Mouse (Mus musculus) CD4-positive, CD25-positive, alpha-beta regulatory T cell, adult 4 months (primary cell): ENCODE results near the gene Prorsd1. TPM values are rescaled to one million over a fixed set of nuclear protein-coding genes. Genes with fewer than 3 reads are reported as not detected.
"Not testable (repeated sequence)": the region's sequence is repeated elsewhere in the genome, so short reads cannot be mapped to it uniquely, and the experiment has no call there.

Source experiments
- ATAC-seq: one replicate; pipeline ENCODE4 v1.8.0; 2017
- polyA plus RNA-seq, 2 experiments: library from polyadenylated mRNA; unstranded; fragments of 100-300 nt; shearing (Covaris generic); gene quantifications; one replicate each; pipeline ENCODE4 v1.2.1; 2017

The Prorsd1 gene
- polyA plus RNA-seq: 10 to 100 TPM; 29.4 to 45.3 TPM

DNA sequence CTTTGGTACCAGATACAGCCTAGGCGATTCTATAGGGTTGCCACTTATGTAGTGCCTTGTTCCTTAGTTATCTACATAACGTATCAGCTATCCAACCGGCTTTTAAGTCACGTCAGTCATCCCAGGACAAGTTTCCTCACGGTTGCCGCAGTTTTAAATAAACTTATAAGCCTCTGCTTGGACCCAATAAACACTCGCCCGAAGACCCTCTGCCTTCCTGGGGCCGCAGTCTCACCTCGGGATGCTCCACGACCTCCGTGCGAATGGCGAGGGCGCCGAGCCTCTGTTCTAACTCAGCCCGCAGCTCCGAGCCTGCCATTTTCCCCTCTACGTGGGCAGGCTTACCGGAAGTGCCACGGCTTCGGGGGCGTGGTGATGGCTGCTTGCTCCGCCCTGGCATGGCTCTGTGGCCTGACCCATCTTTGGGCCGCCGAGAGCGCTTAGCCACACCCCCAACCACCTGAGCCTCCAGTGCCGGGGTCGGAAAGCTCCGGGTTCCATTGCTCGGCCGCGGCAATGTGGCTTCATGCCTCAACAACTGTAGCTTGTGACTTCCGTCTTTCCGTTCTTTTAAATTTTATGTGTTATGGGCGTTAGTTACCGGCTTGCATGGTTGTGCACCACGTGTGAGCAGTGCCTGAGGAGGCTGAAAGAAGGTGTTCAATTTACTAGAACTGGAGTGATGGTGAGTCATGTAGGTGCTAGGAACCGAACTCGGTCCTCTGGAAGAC lies at the start of gene Prorsd1:
Prorsd1 (minus strand) TSS at position 352 of the 731 bp plus-strand sequence.
- ATAC-seq: peak; percentile 98

DNA sequence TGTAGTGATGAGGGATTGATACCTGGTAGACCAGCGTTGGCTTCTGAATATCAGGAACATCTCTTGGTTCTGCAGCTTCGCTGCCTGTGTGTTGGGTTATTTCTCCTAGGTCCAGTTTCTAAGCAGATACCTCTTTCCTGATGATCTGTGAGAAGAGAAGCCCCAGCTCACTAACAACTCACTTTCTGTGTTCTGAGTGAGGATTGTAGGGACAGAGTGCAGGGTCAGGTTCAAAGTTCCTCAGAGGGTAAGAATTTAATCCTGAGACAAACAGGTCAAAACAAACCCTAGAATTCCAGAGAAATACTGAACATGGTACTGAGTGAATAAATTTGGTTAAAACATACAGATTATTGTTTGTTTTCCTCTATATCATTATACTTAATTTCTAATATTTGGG lies 48.6 kb upstream of the Prorsd1 start:
- no peak for ATAC-seq

DNA sequence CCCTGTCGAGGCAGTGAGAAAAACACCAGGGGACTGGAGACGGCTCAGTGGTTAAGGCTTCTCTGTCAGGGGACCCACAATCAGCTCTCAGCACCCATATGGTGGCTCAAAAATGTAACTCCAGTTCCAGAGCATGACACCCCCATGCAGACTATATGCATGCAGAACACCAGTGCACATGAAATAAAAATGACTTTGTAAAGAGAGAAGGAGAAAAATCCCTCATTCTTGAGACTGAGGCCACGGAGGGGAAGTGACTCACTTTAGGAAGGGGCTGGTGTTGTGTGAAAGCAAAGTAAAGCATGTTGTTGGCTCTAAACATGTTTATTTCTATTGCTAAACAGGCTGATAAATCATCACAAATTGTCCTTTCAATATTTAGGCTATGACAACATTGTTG lies 46.2 kb upstream of the Prorsd1 start:
- peak; percentile 49 for ATAC-seq

DNA sequence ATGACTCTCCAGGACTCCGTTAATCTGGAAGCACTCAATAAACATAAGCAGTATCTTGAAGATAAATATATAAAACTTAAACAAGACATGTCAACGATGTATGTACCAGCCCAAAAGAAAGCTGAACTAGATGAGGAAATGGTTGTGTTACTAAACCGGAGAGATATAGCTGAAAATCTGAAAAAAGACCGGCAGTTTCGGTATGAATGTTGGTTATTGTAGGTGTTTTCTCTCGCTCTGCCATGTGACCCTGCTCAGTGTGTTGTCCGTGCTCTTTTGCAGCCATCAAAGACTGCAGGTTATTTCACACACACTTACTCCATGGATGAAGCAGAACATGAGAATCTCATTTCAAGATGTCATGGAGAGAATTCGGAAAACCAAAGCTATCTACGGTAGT lies 45.6 kb upstream of the Prorsd1 start:
- ATAC-seq: peak; percentile 81

DNA sequence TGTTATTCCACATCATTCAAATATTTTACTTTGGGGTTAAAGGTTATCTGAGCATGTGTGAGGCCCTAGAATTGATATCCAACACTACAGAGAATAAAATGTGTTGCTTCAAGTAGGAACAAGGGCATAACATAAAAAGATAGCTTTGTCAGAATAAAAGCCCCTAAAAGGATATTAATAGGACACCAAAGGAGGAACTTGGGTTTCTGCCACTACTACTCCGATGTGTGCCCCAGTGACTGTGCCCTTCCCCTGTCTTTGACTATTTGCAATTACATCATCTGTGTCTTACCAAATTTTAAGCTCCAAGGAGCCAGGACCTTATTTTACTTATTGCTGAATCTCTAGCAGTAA lies 34.6 kb upstream of the Prorsd1 start:
- no peak for ATAC-seq

DNA sequence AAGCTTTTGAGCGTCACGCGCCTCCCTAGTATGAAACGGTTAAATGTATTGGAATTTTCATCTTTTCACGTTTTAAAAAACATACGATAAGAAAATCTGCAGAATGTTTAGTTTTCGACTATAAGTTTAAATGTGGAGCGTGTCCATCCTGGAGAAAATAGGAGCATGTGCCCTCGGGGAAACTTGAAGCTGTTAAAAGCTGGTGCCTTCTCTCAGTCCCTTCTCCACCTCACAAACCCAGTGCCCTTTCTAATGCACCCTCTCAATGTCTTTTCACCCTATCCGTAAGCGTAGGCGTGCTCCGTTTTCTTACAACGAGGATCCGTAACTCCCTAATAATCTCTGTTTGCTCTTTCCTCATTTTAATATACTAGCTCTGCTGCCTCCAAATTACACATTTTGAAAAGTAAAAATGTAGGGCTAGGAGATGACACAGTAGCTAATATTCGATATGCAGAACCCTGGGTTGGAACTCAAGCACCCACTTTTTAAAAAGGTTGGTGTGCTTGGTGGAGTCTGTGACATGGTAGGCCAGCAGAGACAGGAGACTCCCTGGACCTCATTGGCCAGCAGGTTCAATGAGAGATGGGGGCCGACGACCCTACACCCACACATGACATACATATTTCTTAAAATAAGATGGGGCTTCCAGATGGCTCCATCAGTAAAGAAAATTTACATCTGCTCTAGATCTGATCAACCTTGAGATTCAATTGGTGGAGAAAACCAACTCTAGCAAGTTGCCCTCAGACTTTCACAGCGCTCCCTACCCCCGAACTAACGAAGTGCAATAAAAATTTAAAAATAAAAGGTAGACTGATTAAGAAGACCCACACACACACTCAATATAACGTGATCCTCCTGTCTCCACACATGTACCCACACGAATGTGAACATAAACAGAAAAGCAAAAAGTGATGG lies 33.9 kb upstream of the Prorsd1 start:
- ATAC-seq: no peak

DNA sequence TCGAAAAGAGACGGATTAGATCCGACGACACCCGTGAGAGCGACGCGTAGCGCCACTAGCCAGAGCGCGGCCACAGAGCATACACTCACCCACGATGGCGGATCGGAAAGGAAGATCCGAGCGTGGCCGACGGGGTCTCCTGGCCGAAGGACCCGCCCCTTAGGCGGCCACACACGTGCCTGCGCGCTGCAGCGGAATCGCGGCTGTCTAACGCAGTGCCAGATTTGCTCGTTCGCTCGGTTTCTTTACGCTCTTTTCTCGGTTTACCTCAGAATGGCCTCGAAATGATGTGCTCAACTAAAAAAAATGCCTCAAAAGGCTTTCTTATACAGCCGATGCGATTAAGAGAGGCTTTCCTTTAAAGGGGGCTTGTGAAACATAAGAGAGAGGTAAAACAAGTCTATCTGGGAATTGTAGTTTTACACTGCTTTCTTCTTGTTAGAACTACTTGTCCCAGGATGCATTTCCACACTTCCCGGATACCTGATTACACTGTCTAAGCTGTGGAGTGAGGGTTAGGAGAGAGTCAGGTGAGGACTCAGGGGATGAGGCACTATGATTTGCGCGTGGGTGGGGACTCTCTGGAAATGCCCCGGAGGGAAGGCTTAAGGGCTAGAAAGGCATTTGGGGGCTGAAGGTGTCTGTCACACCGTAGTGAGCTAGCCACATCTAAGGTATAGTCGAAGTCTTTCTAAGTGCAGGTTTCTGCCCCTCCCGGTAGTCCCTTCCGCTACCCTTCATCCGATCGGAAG lies 33.1 kb upstream of the Prorsd1 start, which contains the start of the genes Clhc1 and Rps27a:
Clhc1 (plus strand) TSS at position 199 of the 752 bp plus-strand sequence.
Rps27a (minus strand) TSS at position 358 of the 752 bp plus-strand sequence.
- peak; percentile 92 for ATAC-seq

DNA sequence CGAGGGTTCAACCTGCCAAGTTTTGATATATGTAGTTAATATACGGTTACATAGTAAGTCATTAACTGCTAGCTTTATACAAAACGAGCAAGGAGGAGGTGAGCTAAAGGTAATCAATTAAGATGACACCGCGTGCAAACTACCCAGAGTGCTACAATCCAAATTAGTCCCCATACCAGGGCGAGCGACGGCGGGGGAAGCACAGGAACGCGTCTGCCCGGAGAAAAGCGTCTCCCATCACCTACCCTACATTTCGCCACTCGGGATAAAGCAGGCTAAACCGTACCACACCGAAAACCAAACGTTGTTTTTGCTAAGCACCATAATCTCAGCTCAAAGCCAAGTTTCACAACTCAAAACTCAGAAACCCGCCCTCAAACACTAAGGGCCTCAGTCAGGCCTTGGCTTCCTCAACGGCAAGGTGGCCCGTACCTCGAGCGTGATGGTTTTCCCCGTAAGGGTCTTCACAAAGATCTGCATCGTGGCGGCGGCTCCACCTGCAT lies 32.5 kb upstream of the Prorsd1 start:
- ATAC-seq: no peak

DNA sequence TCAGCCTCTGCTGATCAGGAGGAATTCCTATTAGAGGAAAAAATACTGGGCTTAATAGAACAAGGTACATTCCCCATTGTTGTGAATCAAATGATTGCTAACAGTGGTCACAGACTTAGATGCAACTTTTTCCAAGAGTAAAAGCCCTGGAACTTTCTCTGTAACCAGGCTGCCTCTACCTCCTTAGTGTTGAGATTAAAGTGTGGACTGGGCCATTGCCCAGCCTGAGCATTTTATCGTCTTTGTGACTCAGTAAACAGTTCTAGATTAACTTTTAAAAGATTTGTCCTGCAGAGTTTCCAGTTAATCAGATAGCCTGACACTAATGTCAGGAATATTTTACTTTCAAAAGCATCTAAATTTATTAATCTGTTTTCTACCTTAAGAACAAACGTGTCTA lies 31.9 kb upstream of the Prorsd1 start:
- no peak for ATAC-seq

DNA sequence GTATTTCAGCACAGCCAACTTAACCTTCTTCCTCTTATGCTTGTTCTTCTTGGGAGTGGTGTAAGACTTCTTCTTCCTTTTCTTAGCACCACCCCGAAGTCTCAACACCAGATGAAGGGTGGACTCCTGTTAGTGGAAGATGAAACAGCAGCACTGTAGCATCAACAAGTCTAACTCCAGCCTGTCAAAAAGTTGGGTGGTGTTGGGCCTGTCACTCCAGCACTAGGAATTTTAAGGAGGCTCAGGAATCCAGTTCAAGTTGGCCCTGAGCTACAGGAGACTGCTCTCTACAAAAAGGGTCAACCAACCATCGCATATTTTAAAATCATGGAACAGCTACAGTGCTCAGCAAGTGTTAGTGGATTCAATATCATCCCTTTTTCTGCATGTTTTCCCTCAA lies 31.5 kb upstream of the Prorsd1 start:
- not testable (repeated sequence) for ATAC-seq

DNA sequence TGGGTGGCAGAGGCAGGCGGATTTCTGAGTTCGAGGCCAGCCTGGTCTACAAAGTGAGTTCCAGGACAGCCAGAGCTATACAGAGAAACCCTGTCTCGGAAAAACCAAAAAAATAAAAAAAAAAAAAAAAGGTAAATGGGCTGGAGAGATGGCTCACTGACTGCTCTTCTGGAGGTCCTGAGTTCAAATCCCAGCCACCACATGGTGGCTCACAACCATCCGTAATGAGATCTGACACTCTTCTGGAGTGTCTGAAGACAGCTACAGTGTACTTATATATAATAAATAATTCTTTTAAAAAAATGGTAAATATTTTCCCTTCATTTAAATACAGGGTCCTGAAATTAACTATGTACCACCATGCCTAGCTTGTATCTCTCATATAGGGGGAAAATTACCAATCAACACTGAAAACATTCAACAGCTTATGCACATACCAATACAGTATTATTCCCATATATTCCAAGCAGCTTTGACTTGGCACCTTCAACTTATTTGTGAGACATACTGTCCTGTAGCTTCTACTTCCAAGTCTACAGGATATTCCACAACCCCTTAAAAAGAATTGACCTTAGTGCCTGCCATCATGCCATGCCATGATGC lies 30.4 kb upstream of the Prorsd1 start:
- ATAC-seq: not testable (repeated sequence)

DNA sequence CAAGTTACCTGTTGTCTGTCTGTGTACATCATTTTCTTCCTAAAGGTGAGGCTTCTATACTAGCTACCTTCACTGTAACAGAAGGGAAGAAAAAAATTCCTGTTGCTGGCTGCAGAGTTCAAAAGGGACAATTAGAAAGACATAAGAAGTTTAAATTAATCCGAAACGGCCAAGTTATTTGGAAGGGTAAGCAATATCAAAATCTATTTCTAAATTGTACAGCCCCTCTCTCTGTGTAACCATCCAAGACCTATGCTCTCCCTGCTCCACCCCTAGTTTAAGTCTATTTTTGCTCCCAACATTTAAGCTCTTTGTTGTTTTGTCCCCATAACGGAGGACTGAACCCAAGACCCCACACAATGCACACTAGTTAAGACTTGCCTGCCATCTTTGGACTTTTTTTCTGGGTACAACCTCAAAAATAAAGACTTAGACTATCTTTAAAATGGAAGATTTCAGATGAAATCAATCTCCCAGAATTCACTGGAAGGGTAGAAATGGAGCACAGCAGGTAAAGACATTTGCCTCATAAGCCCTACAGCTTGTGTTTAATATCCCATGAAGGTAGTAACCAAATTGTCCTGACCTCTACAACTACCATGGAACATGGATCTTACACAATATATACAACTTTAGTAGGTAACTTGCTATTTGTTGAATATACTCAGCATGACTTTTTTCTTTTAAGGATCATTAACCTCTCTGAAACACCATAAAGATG lies 29.6 kb upstream of the Prorsd1 start:
- no peak for ATAC-seq

DNA sequence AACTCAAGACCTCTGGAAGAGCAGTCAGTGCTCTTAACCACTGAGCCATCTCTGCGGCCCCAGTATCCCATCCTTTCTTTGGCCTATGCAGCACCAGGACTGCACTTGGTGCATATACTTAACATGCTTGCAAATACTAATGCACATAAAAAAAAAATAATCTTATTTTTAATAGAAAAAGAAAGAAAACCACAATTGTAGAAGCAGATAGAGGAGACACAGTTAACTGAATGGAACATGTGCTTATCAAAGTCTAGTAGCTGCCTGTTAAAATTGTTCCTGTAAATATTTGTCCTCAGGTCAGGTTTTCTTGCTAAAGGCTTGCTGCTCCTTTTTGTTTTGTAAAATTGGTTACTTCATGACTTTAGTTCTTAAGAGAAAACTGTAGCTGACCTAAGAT lies 23.4 kb upstream of the Prorsd1 start:
- ATAC-seq: no peak

DNA sequence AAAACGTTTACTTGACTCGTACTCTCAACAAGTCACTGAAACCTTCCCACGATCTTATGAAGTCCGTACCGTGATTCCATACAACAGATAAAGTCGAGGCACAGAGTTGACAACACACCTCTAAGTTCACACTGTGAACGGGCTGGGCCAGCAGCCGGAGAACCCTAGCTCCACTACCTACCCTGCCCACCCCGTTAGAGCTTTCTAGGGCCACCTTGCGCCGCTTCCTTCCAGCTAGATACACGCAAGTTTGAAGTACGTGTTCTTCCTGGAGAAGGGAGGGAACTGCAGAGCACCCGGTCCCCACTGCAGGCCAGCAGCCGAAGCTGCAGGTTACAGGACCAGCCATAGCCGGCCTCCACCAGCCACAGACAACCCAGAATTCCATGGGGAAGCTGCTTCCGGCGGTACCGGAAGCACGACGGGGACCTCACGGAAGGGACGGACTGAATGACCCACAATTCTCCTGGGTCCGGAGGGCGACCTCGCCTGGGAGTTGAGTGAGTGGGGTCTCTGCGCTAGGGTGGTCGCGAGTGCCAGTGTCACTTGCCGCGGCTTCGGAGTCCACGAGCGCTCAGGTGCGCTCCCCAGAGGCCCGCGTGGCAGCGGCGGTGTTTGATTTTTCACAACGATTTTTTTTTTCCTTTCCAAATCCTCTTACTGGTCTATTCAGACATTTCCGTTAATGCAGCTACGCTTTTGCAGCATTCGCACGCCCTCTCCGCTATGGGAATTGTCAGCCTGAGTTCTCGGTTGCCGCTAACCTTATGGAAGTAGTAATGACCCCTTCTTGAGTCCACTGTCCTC lies 11.4 kb upstream of the Prorsd1 start, which contains the start of gene Mtif2:
Mtif2 (plus strand) TSS at position 421 of the 807 bp plus-strand sequence.
- peak; percentile 74 for ATAC-seq

DNA sequence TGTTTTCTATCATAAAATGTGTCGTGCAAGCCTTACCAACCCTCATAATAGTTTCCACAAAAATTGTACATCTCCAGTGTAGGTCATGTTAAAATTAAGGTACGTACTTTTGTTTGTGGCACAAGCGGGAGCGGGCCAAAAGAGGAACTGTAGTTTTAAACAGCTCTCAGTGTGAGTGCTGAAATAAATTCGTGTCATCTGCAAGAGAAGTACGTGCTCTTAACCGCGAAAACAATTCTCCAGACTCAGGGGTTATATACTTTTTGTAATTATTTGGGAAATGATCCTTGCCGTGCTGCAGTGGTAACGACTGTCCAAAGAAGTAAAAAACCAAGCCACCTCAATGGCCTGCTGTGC lies 530 bp downstream of the Prorsd1 start:
- no peak for ATAC-seq

DNA sequence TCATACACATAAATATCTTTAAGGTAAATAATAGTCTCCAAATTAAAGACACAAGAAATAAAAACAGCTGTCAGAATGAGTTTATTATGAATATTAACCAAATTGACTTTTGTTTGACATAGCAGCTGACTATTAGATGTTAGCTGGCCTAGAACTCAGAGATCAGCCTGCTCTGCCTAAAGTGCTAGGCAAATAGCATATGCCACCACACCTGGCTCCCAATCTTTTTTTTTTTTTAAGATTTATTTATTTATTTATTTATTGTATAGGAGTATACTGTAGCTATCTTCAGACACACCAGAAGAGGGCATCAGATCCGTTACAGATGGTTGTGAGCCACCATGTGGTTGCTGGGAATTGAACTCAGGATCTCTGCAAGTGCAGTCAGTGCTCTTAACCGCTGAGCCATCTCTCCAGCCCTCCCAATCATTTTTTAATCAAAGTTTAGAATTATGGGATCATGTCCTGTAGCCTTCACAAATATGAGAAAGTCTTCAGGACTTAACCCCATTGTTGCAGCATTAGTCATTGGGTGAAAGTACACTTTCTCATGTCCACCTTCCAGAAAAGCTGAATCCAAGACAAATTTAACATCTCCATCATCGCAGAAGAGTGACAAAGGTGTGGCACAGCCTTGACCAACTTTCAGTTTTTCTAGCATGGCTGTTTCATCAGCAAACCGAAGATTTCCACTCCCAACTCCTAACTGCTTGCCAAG lies 1.9 kb downstream of the Prorsd1 start:
- ATAC-seq: no peak

DNA sequence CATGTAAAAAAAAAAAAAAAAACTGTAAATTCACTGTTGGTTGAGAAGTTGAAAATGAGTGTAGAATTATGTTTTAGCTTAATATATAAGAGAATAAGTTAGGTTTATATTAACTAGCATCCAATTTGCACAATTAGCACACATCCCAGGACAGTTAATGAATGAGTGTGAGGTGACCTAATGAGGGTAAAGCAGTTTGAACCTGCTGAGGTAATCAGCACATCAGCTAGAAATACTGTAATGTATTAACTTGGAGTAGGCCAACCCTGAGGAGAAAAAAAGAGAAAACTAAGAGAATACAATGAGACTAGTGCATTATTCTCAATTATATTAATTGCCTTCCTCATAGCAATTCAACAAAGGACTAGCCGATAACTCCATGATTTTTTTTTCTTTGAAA lies 5.4 kb downstream of the Prorsd1 start:
- no peak for ATAC-seq

DNA sequence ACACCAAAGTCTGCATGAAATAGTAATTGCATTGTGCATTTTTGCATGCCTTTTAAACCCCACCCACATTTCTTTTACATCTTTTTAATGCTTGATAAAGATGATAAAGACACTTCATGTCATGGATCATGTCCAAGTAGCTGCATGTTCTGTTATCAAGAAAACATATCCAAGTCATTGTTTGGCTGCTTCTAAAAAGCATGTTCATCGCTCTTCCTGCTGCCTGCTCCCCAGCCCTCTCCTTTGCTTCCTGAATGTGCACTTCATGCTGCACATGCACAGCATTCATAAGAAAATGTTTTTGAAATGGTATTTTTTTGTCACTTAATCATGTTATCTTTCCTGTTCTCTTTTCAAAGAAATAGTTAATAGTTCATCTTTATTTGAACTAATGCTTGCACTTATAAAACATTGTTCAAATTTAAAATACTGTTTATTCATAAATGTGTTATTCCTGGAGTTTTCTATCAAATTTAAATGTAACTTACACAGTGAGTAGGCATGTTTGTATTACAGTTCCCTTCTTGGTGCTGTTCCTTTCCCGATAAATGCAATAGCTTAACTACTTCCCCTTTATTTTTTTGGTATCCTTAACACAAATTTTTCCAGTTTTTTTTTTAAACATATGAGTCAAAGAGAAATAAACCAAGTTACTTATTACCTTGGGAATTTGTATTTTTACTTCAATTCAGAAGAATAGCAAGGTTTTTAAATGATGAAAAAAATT lies 9.8 kb downstream of the Prorsd1 start:
- no peak for ATAC-seq
